Mouse (Mus musculus) liver, adult 2 months (tissue): ENCODE results near the gene Efcab3. TPM values are rescaled to one million over a fixed set of nuclear protein-coding genes. Genes with fewer than 3 reads are reported as not detected.

ENCODE experiments used
- DNase-seq: peaks from one replicate; pipeline ENCODE4 v3.0.0-alpha.2; 2011; ENCODE audit warnings: low read depth, low spot score; ENCODE audit errors: extremely low read depth
- H3K27ac ChIP-seq: fragments of 200-500 bp; replicated peaks from 2 replicates; pipeline ENCODE4 v1.5.1; 2012; ENCODE audit warnings: low read depth, mild to moderate bottlenecking, control low read depth, inconsistent platforms, low read length; ENCODE audit not compliant: insufficient read depth
- H3K27me3 ChIP-seq: fragments of 200-500 bp; 2 replicates; pipeline ENCODE4 v1.6.1; 2012; ENCODE audit warnings: mild to moderate bottlenecking, moderate library complexity, low read length, inconsistent platforms; ENCODE audit not compliant: control insufficient read depth, insufficient read depth
- H3K36me3 ChIP-seq: fragments of 200-500 bp; 2 replicates; pipeline ENCODE4 v1.6.1; 2012; ENCODE audit warnings: low read length, inconsistent platforms; ENCODE audit not compliant: control insufficient read depth, insufficient read depth
- H3K4me1 ChIP-seq: fragments of 200-500 bp; 2 replicates; pipeline ENCODE4 v1.6.1; 2011; ENCODE audit warnings: low read length; ENCODE audit not compliant: control insufficient read depth, insufficient read depth
- H3K4me3 ChIP-seq: fragments of 200-500 bp; 2 replicates; pipeline ENCODE4 v1.5.1; 2011; ENCODE audit warnings: low read depth, mild to moderate bottlenecking, control low read depth, low read length, moderate library complexity; ENCODE audit not compliant: insufficient read depth
- H3K79me2 ChIP-seq: fragments of 200-500 bp; 2 replicates; pipeline ENCODE4 v1.6.1; 2012; ENCODE audit warnings: inconsistent platforms, mild to moderate bottlenecking, low read length, moderate library complexity; ENCODE audit not compliant: control insufficient read depth, insufficient read depth
- H3K9ac ChIP-seq: fragments of 200-500 bp; 2 replicates; pipeline ENCODE4 v1.6.1; 2012; ENCODE audit warnings: low read depth, mild to moderate bottlenecking, control low read depth, inconsistent platforms, low read length
- CTCF ChIP-seq: fragments of 200-500 bp; IDR thresholded peaks from 2 replicates; pipeline ENCODE4 v1.5.1; 2011; ENCODE audit warnings: low read depth, low read length, control low read depth
- POLR2A ChIP-seq: fragments of 200-500 bp; IDR thresholded peaks from 2 replicates; pipeline ENCODE4 v1.6.1; 2011; ENCODE audit warnings: low read length, control low read depth; ENCODE audit not compliant: insufficient read depth; ENCODE audit errors: extremely low read depth
- WGBS: fragments of 180-500 bp; shearing (Covaris S2); methylation state at CpG from one replicate; pipeline ENCODE4 v1.1.7; 2018; 5-methylcytosine and 5-hydroxymethylcytosine counted together
- polyA plus RNA-seq: library from polyadenylated mRNA; depleted of rRNA; stranded (reverse); fragments of >200 nt; gene quantifications from 2 replicates; pipeline ENCODE4 v1.2.3, GENCODE M21; 2012
- total RNA-seq: library from RNA; depleted of rRNA; stranded (reverse); fragments of >200 nt; gene quantifications from 2 replicates; pipeline ENCODE4 v1.2.3, GENCODE M21; 2014

Efcab3 gene
- total and polyA plus RNA-seq, 2 experiments: not detected

DNA sequence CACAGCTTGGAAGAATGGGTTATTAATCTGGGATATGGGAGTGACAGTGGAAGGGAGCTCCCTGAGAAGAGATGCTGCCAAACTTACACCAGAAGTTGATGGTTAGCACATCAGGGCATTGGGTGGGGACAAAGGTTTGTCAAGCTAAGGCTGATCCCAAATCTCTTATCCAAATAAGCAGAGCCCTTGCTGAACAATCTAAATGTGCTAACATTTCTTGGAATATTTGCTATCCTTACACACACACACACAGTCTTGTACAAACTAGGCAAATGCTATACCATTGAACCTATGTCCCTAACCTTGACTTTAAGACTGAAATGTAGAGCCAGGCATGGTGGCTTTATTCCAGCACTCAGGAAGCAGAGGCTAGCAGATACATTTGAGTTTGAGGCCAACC, 80.2 kb downstream of the Efcab3 start:
- TF ChIP-seq POLR2A (no peak), CTCF (no peak)

DNA sequence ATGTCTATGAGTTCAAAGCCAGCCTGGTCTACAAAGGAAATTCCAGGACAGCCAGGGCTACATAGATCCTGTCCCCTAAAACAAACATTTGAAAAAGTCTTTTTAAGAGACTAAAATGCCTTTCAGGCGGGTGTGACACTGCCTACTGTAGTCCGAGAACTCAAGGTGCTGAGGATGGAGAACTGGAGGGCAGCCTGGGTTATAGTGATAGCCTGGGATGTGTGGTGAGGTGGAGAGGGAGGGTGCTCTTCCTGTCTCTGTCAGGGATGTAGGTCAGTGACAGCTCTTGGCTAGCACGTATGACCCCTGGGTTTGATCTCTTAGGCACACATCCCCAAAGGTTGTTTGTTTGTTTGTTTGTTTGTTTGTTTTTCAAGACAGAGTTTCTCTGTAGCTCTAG, 80.7 kb downstream of the Efcab3 start:
- TF ChIP-seq POLR2A: no peak
- TF ChIP-seq CTCF: no peak

More for the DNA sequence above, 80.2 kb downstream of the Efcab3 start:
- Histone ChIP-seq H3K4me3 (no peak overlapping the region), H3K79me2 (no peaks in the 10 kb centered on the region), H3K27ac (no peak overlapping the region), H3K27me3 (no peaks in the 10 kb centered on the region), H3K36me3 (peaks cover 8% of the 10 kb centered on the region), H3K9ac (no peak overlapping the region), H3K4me1 (no peaks in the 10 kb centered on the region)
- DNase-seq: no peak

DNA sequence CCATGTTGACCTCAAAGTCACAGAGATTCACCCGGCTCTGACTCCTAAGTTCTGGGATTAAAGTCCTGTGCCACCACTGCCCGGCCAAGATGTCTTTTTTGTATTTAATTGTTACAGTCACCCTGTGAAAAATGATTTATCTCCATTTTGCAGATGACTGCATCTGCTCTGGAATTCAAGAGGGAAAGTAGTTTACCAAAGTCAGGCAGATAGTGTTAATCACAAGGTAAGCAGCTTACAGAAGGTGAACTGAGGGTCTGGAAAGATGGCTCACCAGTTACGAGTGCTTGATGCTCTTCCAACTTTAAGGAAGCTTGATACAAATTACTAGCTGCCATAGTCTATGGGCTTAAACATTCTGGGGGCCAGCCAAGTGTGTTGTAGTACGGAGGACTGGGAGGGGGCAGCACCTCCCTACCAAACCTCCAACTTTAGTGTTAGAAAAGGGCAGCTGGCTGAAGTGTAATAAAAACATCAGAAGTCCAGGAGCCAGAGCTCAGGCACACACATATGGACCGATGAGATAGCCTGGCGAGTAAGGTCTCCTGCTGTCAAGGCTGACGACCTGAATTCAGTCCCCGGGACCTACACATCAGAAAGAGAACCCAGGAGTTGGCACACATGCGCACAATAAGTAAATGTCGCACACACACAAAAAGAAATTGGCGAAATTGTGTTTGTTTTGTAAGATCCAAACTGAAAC, 81.3 kb downstream of the Efcab3 start:
- no peak for TF ChIP-seq CTCF
- no peak for TF ChIP-seq POLR2A
- Histone ChIP-seq H3K27me3 (no peaks in the 10 kb centered on the region), H3K4me1 (no peaks in the 10 kb centered on the region), H3K4me3 (no peak overlapping the region), H3K79me2 (no peaks in the 10 kb centered on the region), H3K27ac (no peak overlapping the region), H3K9ac (no peak overlapping the region), H3K36me3 (peaks cover 6% of the 10 kb centered on the region)
- WGBS: 78% methylated on average over 11 of the region's 11 CpGs
- no peak for DNase-seq

More for the DNA sequence above, 80.7 kb downstream of the Efcab3 start:
- no peaks in the 10 kb centered on the region for H3K4me1 ChIP-seq
- no peak overlapping the region for H3K4me3 ChIP-seq
- no peak for DNase-seq
- no peaks in the 10 kb centered on the region for H3K27me3 ChIP-seq
- peaks cover 8% of the 10 kb centered on the region for H3K36me3 ChIP-seq
- no peaks in the 10 kb centered on the region for H3K79me2 ChIP-seq
- no peak overlapping the region for H3K27ac ChIP-seq
- 86% methylated on average over 3 of the region's 3 CpGs for WGBS
- H3K9ac ChIP-seq: no peak overlapping the region

- Histone ChIP-seq H3K4me3 (no peak overlapping the region), H3K27ac (no peak overlapping the region), H3K79me2 (no peaks in the 10 kb centered on the region), H3K27me3 (no peaks in the 10 kb centered on the region), H3K36me3 (peaks cover under 1% of the 10 kb centered on the region; the same call in 1 of the 2 replicates), H3K9ac (no peak overlapping the region), H3K4me1 (no peaks in the 10 kb centered on the region)
- 77% methylated on average over 10 of the region's 10 CpGs for WGBS
- TF ChIP-seq CTCF (no peak), POLR2A (no peak)
- no peak for DNase-seq
Measured at GRCm38 (mm10) chr11:105145211-105145610, 81.8 kb downstream of the Efcab3 start.

DNA sequence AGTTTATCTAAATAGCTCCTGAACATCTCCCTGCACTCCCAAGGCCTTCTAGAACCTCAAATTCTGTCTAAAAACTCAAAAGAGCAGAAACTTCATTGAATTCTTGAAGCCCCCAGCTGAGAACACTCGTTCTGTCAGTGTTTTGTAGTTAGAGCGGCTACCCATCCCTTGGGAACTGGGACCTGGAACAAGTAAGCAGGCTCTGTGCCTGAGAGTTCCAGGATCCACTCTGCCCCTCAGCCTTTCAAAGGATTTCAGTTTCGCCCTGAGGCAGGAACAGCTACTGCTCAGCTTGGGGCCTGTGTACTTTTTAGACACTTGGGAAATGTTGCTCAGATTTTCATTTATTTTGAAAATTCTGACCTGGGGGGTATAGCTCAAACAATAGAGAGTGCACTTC, 83.2 kb downstream of the Efcab3 start, which contains the start of gene Gm10842:
Gene Gm10842 (plus strand): TSS at position 301 of the 400 bp plus-strand sequence.
- DNase-seq: no peak
- TF ChIP-seq POLR2A (no peak), CTCF (no peak)
- no peak within 1 kb of the TSS for H3K4me3 ChIP-seq
- no peaks in the 10 kb centered on the region for H3K4me1 ChIP-seq
- no peaks in the 10 kb centered on the region for H3K79me2 ChIP-seq
- no peaks in the 10 kb centered on the region for H3K27me3 ChIP-seq
- H3K36me3 ChIP-seq: no peaks in the 10 kb centered on the region
- WGBS: 84% methylated on average over 3 of the region's 3 CpGs
- H3K9ac ChIP-seq: no peak within 1 kb of the TSS
- no peak within 1 kb of the TSS for H3K27ac ChIP-seq

GRCm38 (mm10) chr11:105149353-105149752, 86.0 kb downstream of the Efcab3 start:
- Histone ChIP-seq H3K4me3 (no peak overlapping the region), H3K4me1 (no peaks in the 10 kb centered on the region), H3K79me2 (no peaks in the 10 kb centered on the region), H3K27ac (no peak overlapping the region), H3K36me3 (no peaks in the 10 kb centered on the region), H3K27me3 (no peaks in the 10 kb centered on the region), H3K9ac (no peak overlapping the region)
- WGBS: 69% methylated on average over 3 of the region's 3 CpGs
- DNase-seq: no peak
- no peak for TF ChIP-seq CTCF
- no peak for TF ChIP-seq POLR2A
